Mouse (Mus musculus) sigmoid colon, adult 10 weeks (tissue): Measurements from ENCODE around the gene Olfr888. TPM values are rescaled to one million over a fixed set of nuclear protein-coding genes. Genes with fewer than 3 reads are reported as not detected.

ENCODE experiments used
- polyA plus RNA-seq: library from polyadenylated mRNA; stranded (reverse); fragments of 350-450 nt; fragmentation: Illumina TruSeq; extraction: RNeasy Lipid Tissue Mini Kit (QIAGEN cat#74804); gene quantifications from one replicate; pipeline ENCODE4 v1.2.3, GENCODE M21; 2014; ENCODE audit warnings: low read depth, low replicate concordance

Olfr888 gene
- not detected for polyA plus RNA-seq

DNA sequence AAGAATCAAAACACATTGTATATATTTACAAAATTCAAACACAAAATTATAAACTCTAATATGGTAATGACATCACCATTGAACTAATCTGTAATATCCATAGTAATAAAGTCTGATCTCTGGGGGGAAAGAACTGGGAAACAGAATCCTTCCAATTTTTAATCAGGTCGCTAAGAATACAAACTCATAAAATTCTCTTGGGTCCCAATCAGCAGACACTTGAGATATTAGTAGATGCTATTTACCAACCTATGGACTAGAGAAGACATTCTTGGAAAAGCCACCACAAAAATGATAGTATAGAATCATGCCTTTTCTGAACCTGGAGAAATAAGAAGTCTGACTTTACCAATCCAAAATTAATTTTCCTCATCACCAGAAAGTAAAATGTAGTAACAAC lies at the start of gene Olfr888:
Gene Olfr888, plus strand, starts transcription at position 301 of the 400 bp plus-strand sequence.

DNA sequence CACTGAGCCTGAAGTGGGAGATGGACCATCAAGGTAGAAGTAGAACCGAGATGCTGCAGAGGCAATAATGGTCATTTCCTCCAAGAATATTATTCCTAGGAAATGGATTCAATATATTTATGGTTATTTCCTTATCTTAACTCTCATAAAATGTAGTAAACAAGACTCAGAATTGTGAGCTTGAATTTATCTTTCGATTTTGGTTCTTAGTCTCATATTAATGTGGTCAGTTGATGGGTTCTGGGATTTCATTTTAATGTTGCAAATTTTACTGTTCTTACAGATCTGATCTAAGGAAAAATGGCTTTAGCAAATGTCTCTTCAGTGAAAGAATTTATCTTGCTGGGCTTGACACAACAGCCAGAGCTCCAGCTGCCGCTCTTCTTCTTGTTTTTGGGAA lies 46.9 kb upstream of the Olfr888 start, which contains the start of gene Olfr885:
Gene Olfr885, plus strand, starts transcription at position 301 of the 400 bp plus-strand sequence.

DNA sequence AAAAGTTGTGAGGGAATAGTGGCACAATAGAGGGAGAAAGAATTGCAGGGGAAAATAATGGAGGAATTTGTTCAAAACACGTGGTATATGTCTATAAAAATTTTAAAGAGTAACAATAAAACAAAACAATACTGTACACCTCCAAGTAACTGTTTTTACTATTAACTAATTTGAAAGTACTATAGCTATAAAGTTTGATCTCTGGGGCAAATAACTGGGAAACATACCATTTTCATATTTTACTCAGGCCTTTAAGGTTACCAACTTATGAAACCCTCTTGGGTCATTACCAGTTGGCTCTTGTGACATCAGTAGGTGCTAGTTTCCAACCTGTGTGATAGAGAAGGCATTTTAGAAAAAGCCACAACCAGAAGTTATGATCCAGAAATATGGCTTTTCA lies 24.2 kb upstream of the Olfr888 start, which contains the start of gene Olfr887:
Gene Olfr887, plus strand, starts transcription at position 301 of the 400 bp plus-strand sequence.

DNA sequence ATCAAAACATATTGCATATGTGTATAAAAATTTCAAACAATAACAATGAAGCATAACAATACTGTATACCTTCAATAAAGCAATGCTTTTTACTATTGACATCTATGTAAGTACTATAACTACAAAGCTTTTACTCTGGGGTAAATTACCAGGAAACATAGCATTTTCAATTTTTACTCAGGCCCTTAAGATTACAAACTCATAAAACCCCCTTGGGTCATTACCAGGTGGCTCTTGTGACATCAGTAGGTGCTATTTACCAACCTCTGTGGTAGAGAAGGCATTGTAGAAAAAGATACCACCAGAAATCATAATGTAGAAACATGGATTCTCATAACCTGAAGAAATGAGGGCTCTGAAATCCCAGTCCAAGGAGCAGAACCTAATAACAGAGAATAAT lies 7.0 kb downstream of the Olfr888 start, which contains the start of gene Olfr889:
Gene Olfr889, plus strand, starts transcription at position 301 of the 400 bp plus-strand sequence.

DNA sequence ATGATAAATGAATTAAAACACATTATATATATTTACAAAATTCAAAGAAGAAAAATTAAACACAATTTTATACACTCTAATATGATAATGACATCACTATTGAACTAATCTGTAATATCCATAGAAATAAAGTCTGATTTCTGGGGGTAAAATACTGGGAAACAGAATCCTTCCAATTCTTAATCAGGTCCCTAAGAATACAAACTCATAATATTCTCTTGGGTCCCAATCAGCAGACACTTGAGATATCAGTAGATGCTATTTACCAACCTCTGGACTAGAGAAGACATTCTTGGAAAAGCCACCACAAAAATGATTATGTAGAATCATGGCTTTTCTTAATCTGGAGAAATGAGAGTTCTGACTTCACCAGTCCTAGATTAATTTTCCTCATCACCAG lies 34.3 kb downstream of the Olfr888 start, which contains the start of gene Olfr890:
Gene Olfr890, plus strand, starts transcription at position 301 of the 400 bp plus-strand sequence.

Other genes starting within 250 kb of the Olfr888 start
- gene Olfr145, start 211.4 kb upstream of the Olfr888 start, polyA plus RNA-seq, result not detected
- gene Olfr878, start 190.3 kb upstream of the Olfr888 start, polyA plus RNA-seq, result not detected
- gene Olfr881, start 116.3 kb upstream of the Olfr888 start, polyA plus RNA-seq, result not detected
- not detected for gene Olfr883, start 82.3 kb upstream of the Olfr888 start, polyA plus RNA-seq
- not detected for gene Olfr884, start 61.6 kb upstream of the Olfr888 start, polyA plus RNA-seq
- not detected for gene Olfr885, start 46.8 kb upstream of the Olfr888 start, polyA plus RNA-seq
- gene Olfr887, start 24.1 kb upstream of the Olfr888 start, polyA plus RNA-seq, result not detected
- gene Olfr889, start 7.1 kb downstream of the Olfr888 start, polyA plus RNA-seq, result not detected
- gene Olfr890, start 34.4 kb downstream of the Olfr888 start, polyA plus RNA-seq, result not detected
- not detected for gene Olfr891, start 72.7 kb downstream of the Olfr888 start, polyA plus RNA-seq
- gene Olfr893, start 100.2 kb downstream of the Olfr888 start, polyA plus RNA-seq, result not detected
- not detected for gene Olfr894, start 109.9 kb downstream of the Olfr888 start, polyA plus RNA-seq
- not detected for gene Olfr143, start 144.6 kb downstream of the Olfr888 start, polyA plus RNA-seq
- gene Olfr895, start 159.7 kb downstream of the Olfr888 start, polyA plus RNA-seq, result not detected
- gene Olfr896-ps1, start 183.0 kb downstream of the Olfr888 start, polyA plus RNA-seq, result not detected
- gene Olfr25, start 220.9 kb downstream of the Olfr888 start, polyA plus RNA-seq, result not detected
- not detected for gene Olfr898, start 240.3 kb downstream of the Olfr888 start, polyA plus RNA-seq